Mouse (Mus musculus) CH12.LX (cell line): Measurements from ENCODE around the gene Calhm2. TPM values are rescaled to one million over a fixed set of nuclear protein-coding genes. Genes with fewer than 3 reads are reported as not detected.

ENCODE experiments used
- DNase-seq: peaks from one replicate; pipeline ENCODE4 v3.0.0-alpha.2; 2013; ENCODE audit errors: extremely low read depth
- H3K27ac ChIP-seq: 2 replicates; pipeline ENCODE4 v1.5.1; 2012; ENCODE audit warnings: low read depth, mild to moderate bottlenecking, control low read depth, moderate library complexity; ENCODE audit not compliant: insufficient read depth
- H3K27me3 ChIP-seq: replicated peaks from 2 replicates; pipeline ENCODE3; 2012; ENCODE audit warnings: inconsistent platforms
- H3K36me3 ChIP-seq, 2 experiments: replicated peaks in 1 of 2; 2 replicates each; pipeline versions ENCODE3 to v1.6.1; 2012; ENCODE audit warnings: inconsistent platforms in 1 of 2, low read length in 1 of 2, mild to moderate bottlenecking in 1 of 2, mixed read lengths in 1 of 2, moderate library complexity in 1 of 2; ENCODE audit not compliant: control insufficient read depth in 1 of 2, insufficient read depth in 1 of 2
- H3K4me1 ChIP-seq, 2 experiments: 2 replicates each; pipeline ENCODE4 v1.6.1; 2012; ENCODE audit warnings: inconsistent platforms in 1 of 2, moderate library complexity in 1 of 2; ENCODE audit not compliant: insufficient read depth in 2 of 2, control insufficient read depth in 1 of 2
- H3K4me2 ChIP-seq: 2 replicates; pipeline ENCODE4 v1.6.1; 2012; ENCODE audit warnings: low read depth, mild to moderate bottlenecking, control low read depth; ENCODE audit not compliant: poor library complexity, insufficient read depth, severe bottlenecking
- H3K4me3 ChIP-seq, 3 experiments: fragments of 150-350 bp in 1 of 3; sonication (generic) in 1 of 3; replicated peaks in 1 of 3; 2 replicates each; pipeline versions ENCODE3 to v1.5.1; 2011 to 2012; ENCODE audit warnings: low read depth in 2 of 3, low read length in 2 of 3, mild to moderate bottlenecking in 2 of 3, moderate library complexity in 2 of 3, control low read depth in 1 of 3, improper control_type of control experiment in 1 of 3, inconsistent platforms in 1 of 3, mixed read lengths in 1 of 3; ENCODE audit not compliant: poor library complexity in 1 of 3
- H3K79me2 ChIP-seq: replicated peaks from 2 replicates; pipeline ENCODE4 v1.6.1; 2012; ENCODE audit warnings: mild to moderate bottlenecking, moderate library complexity; ENCODE audit not compliant: control insufficient read depth, poor library complexity, insufficient read depth, severe bottlenecking; ENCODE audit errors: extremely low read depth
- H3K9ac ChIP-seq: 2 replicates; pipeline ENCODE4 v1.6.1; 2012; ENCODE audit warnings: low read depth, mild to moderate bottlenecking, control low read depth, moderate library complexity; ENCODE audit not compliant: insufficient read depth
- H3K9me3 ChIP-seq: replicated peaks from 2 replicates; pipeline ENCODE3; 2012; ENCODE audit warnings: low read length, inconsistent platforms, mixed read lengths
- BHLHE40 ChIP-seq: IDR thresholded peaks from 2 replicates; pipeline ENCODE4 v1.6.1; 2011; ENCODE audit warnings: mild to moderate bottlenecking, low read depth, low read length, improper control_type of control experiment
- CHD1 ChIP-seq: IDR thresholded peaks from 2 replicates; pipeline ENCODE4 v1.6.1; 2012; ENCODE audit warnings: low read depth, low read length, improper control_type of control experiment, inconsistent platforms
- CHD2 ChIP-seq: IDR thresholded peaks from 2 replicates; pipeline ENCODE4 v1.6.1; 2011; ENCODE audit warnings: low read length, improper control_type of control experiment
- CTCF ChIP-seq, 2 experiments: IDR thresholded peaks in 1 of 2; conservative IDR thresholded peaks in 1 of 2; 2 replicates each; pipeline ENCODE4 v1.5.1; 2011 to 2012; ENCODE audit warnings: low read depth in 2 of 2, low read length in 2 of 2, improper control_type of control experiment in 1 of 2, inconsistent platforms in 1 of 2, mild to moderate bottlenecking in 1 of 2, moderate library complexity in 1 of 2
- E2F4 ChIP-seq: IDR thresholded peaks from 2 replicates; pipeline ENCODE4 v1.6.1; 2011; ENCODE audit warnings: low read depth, low read length, improper control_type of control experiment; ENCODE audit not compliant: insufficient replicate concordance
- ELF1 ChIP-seq: IDR thresholded peaks from 2 replicates; pipeline ENCODE4 v1.6.1; 2014; ENCODE audit warnings: low read depth, mild to moderate bottlenecking, inconsistent platforms, low read length, improper control_type of control experiment
- EP300 ChIP-seq: IDR thresholded peaks from 2 replicates; pipeline ENCODE4 v1.6.1; 2011; ENCODE audit warnings: low read length, improper control_type of control experiment
- ETS1 ChIP-seq: conservative IDR thresholded peaks from 2 replicates; pipeline ENCODE4 v1.6.1; 2012; ENCODE audit warnings: low read depth, mild to moderate bottlenecking, inconsistent platforms, low read length, improper control_type of control experiment, moderate library complexity
- IRF4 ChIP-seq: IDR thresholded peaks from 2 replicates; pipeline ENCODE4 v1.6.1; 2014; ENCODE audit warnings: low read depth, mild to moderate bottlenecking, inconsistent platforms, low read length, improper control_type of control experiment
- MAX ChIP-seq: IDR thresholded peaks from 2 replicates; pipeline ENCODE4 v1.6.1; 2011; ENCODE audit warnings: low read length, improper control_type of control experiment
- MXI1 ChIP-seq: IDR thresholded peaks from 2 replicates; pipeline ENCODE4 v1.6.1; 2011; ENCODE audit warnings: mild to moderate bottlenecking, low read depth, low read length, improper control_type of control experiment
- MYC ChIP-seq: IDR thresholded peaks from 2 replicates; pipeline ENCODE4 v1.6.1; 2011; ENCODE audit warnings: low read depth, mild to moderate bottlenecking, improper control_type of control experiment, low read length
- NELFE ChIP-seq: IDR thresholded peaks from 2 replicates; pipeline ENCODE4 v1.6.1; 2011; ENCODE audit warnings: low read depth, low read length, improper control_type of control experiment
- PAX5 ChIP-seq: IDR thresholded peaks from 2 replicates; pipeline ENCODE4 v1.6.1; 2012; ENCODE audit warnings: low read length, inconsistent platforms, mixed read lengths
- POLR2A ChIP-seq: IDR thresholded peaks from 2 replicates; pipeline ENCODE4 v1.6.1; 2011; ENCODE audit warnings: low read depth, mild to moderate bottlenecking, improper control_type of control experiment, low read length
- RAD21 ChIP-seq: IDR thresholded peaks from 2 replicates; pipeline ENCODE4 v1.6.1; 2011; ENCODE audit warnings: low read depth, mild to moderate bottlenecking, low read length, improper control_type of control experiment, moderate library complexity
- RCOR1 ChIP-seq: conservative IDR thresholded peaks from 2 replicates; pipeline ENCODE4 v1.6.1; 2012; ENCODE audit warnings: low read depth, mild to moderate bottlenecking, inconsistent platforms, low read length, improper control_type of control experiment
- SMC3 ChIP-seq: IDR thresholded peaks from 2 replicates; pipeline ENCODE4 v1.6.1; 2011; ENCODE audit warnings: low read depth, low read length, improper control_type of control experiment
- TBP ChIP-seq: conservative IDR thresholded peaks from 2 replicates; pipeline ENCODE4 v1.6.1; 2011; ENCODE audit warnings: low read depth, low read length, improper control_type of control experiment
- TCF12 ChIP-seq: IDR thresholded peaks from 2 replicates; pipeline ENCODE4 v1.6.1; 2014; ENCODE audit warnings: low read depth, mild to moderate bottlenecking, inconsistent platforms, low read length, improper control_type of control experiment
- UBTF ChIP-seq: IDR thresholded peaks from 2 replicates; pipeline ENCODE4 v1.6.1; 2012; ENCODE audit warnings: low read depth, mild to moderate bottlenecking, inconsistent platforms, low read length, improper control_type of control experiment, moderate library complexity
- ZC3H11A ChIP-seq: IDR thresholded peaks from 2 replicates; pipeline ENCODE4 v1.6.1; 2012; ENCODE audit warnings: low read depth, mild to moderate bottlenecking, inconsistent platforms, low read length, improper control_type of control experiment
- ZMIZ1 ChIP-seq: IDR thresholded peaks from 2 replicates; pipeline ENCODE4 v1.6.1; 2012; ENCODE audit warnings: low read depth, mild to moderate bottlenecking, inconsistent platforms, low read length, improper control_type of control experiment
- dilution Hi-C: fragments of 300-500 bp; cut with MboI; formaldehyde crosslinking; loops from 2 replicates; pipeline ENCODE4 v1.14.3; 2020; ENCODE audit warnings: low sequenced_read_pairs; ENCODE audit not compliant: extremely low pct_unique_long_range_greater_than_20kb, extremely low pct_ligation_motif_present
- in situ Hi-C: fragments of 300-500 bp; cut with MboI; formaldehyde crosslinking; loops from 3 replicates; pipeline ENCODE4 v1.14.3; 2019; ENCODE audit warnings: low sequenced_read_pairs, low pct_ligation_motif_present, low pct_unique_long_range_greater_than_20kb, mixed read lengths
- polyA plus RNA-seq: library from polyadenylated mRNA; unstranded; fragments of >175 nt; gene quantifications from 2 replicates; pipeline ENCODE4 v1.2.1, GENCODE M21; 2012; ENCODE audit warnings: low read depth; ENCODE audit not compliant: insufficient read length
- total RNA-seq, 2 experiments: library from RNA; depleted of rRNA; stranded (reverse); fragments of 300-350 nt in 1 of 2; fragments of >200 nt in 1 of 2; gene quantifications; 2 replicates each; pipeline ENCODE4 v1.2.3; 2012 to 2014

Gene Calhm2
- total and polyA plus RNA-seq, 3 experiments: 6.3 to 10.4 (median 10.1) TPM

DNA sequence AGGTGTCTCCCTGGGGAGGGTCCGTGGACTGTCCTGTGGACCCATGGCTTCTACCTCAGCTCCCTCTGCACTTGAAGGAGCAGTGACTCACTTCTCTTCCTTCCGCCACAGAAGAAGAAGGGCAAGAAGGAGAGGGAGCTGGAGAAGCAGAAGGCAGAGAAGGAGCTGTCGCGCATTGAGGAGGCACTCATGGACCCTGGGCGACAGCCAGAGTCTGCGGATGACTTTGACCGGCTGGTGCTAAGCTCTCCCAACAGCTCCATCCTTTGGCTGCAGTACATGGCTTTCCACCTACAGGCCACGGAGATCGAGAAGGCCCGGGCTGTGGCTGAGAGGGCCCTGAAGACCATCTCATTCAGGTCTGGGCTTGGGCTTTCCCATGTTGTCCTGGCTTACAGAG is 9.9 kb downstream of the Calhm2 start:
- no peak for TF ChIP-seq CHD2
- no peak for DNase-seq
- H3K4me3 ChIP-seq: no peak overlapping the region
- H3K9ac ChIP-seq: no peak overlapping the region
- no peak overlapping the region for H3K27ac ChIP-seq
- H3K79me2 ChIP-seq: no peaks in the 10 kb centered on the region
- H3K27me3 ChIP-seq: no peaks in the 10 kb centered on the region
- H3K36me3 ChIP-seq: peaks cover 82 to 98% of the 10 kb centered on the region in 2 experiments
- dilution Hi-C loops (no loop called here), in situ Hi-C loops (no loop called here)
- no peaks in the 10 kb centered on the region for H3K9me3 ChIP-seq
- H3K4me2 ChIP-seq: no peak overlapping the region
- peaks cover 8 to 35% of the 10 kb centered on the region in 2 experiments for H3K4me1 ChIP-seq

DNA sequence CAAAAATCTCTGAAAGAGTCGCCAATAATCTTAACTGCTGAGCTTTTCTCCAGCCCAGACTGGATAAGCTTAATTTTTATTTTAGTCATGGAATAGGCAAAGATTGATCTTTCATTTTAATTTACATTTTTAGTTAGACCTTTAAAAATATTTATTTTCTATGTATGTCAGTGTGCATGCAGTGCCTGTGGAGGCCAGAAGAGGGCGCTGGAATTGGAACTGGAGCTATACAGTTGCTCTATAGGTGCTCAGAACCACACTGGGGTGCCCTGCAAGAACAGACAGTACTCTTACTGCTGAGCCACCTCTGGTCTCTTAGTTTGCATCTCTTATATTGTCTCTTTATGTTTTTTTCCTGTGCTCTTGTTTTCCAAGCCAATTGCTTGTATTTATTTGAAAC is 15.3 kb downstream of the Calhm2 start:
- no peaks in the 10 kb centered on the region for H3K27me3 ChIP-seq
- H3K4me1 ChIP-seq: no peaks in the 10 kb centered on the region
- no peaks in the 10 kb centered on the region for H3K9me3 ChIP-seq
- DNase-seq: peak; percentile 48
- TF ChIP-seq TBP (no peak), PAX5 (no peak), EP300 (no peak), ETS1 (no peak), RAD21 (peak; percentile 47), IRF4 (no peak), CHD2 (no peak), RCOR1 (no peak), POLR2A (no peak), NELFE (no peak), TCF12 (no peak), CTCF (conservative IDR thresholded peaks at IDR 0.05 in 1 of 2, IDR thresholded peaks at IDR 0.05 in 1 of 2; ENCODE audit: low read depth in 2 of 2, low read length in 2 of 2) (peak; percentile 56 to 76), CHD1 (no peak), ZC3H11A (0 out of 2 replicates have a peak, but pooled peaks have one; percentile 24), BHLHE40 (0 out of 2 replicates have a peak, but pooled peaks have one; percentile 13), ELF1 (no peak), MXI1 (no peak), SMC3 (peak; percentile 74), E2F4 (no peak), MYC (no peak), ZMIZ1 (no peak), MAX (no peak), UBTF (no peak)
- no peaks in the 10 kb centered on the region for H3K79me2 ChIP-seq
- dilution Hi-C loops (no loop called here), in situ Hi-C loops (no loop called here)
- H3K4me3 ChIP-seq: no peak overlapping the region
- no peak overlapping the region for H3K27ac ChIP-seq
- H3K9ac ChIP-seq: no peak overlapping the region
- H3K4me2 ChIP-seq: no peak overlapping the region
- peaks cover 76 to 90% of the 10 kb centered on the region in 2 experiments for H3K36me3 ChIP-seq
